Mouse (Mus musculus) midbrain, embryonic 14.5 days (tissue): ENCODE results near the gene Cxcl14. TPM values are rescaled to one million over a fixed set of nuclear protein-coding genes. Genes with fewer than 3 reads are reported as not detected.
A peak's percentile ranks its signal among the peaks of the same experiment; 100 is the strongest.

Experiments used
- ATAC-seq: fragments of 200-750 bp; cut with Nextera tagmentation; 2 replicates; pipeline ENCODE4 v1.8.0; 2017; ENCODE audit warnings: moderate number of reproducible peaks, moderate library complexity; ENCODE audit not compliant: low FRiP score, low TSS enrichment
- DNase-seq: peaks from one replicate; pipeline ENCODE4 v3.0.0-alpha.2; 2015
- H3K27ac ChIP-seq: fragments of 300-500 bp; sonication (generic); replicated peaks from 2 replicates; pipeline ENCODE4 v1.5.1; 2014; ENCODE audit warnings: mild to moderate bottlenecking, low read depth, low read length, moderate library complexity
- H3K27me3 ChIP-seq: fragments of 300-500 bp; sonication (generic); 2 replicates; pipeline ENCODE4 v1.6.1; 2014; ENCODE audit warnings: low read length, control low read depth, mixed read lengths; ENCODE audit not compliant: control insufficient read depth, insufficient read depth
- H3K36me3 ChIP-seq: fragments of 300-500 bp; sonication (generic); 2 replicates; pipeline ENCODE4 v1.6.1; 2014; ENCODE audit warnings: low read length, control low read depth; ENCODE audit not compliant: control insufficient read depth, insufficient read depth
- H3K4me1 ChIP-seq: fragments of 300-500 bp; sonication (generic); 2 replicates; pipeline ENCODE4 v1.6.1; 2014; ENCODE audit warnings: mild to moderate bottlenecking, antibody characterized with exemption, low read length, control low read depth; ENCODE audit not compliant: control insufficient read depth, insufficient read depth
- H3K4me2 ChIP-seq: fragments of 300-500 bp; sonication (generic); 2 replicates; pipeline ENCODE4 v1.6.1; 2014; ENCODE audit warnings: mild to moderate bottlenecking, low read length, moderate library complexity
- H3K4me3 ChIP-seq: fragments of 300-500 bp; sonication (generic); replicated peaks from 2 replicates; pipeline ENCODE4 v1.5.1; 2014; ENCODE audit warnings: low read depth, low read length
- H3K9ac ChIP-seq: fragments of 300-500 bp; sonication (generic); replicated peaks from 2 replicates; pipeline ENCODE4 v1.6.1; 2014; ENCODE audit warnings: mild to moderate bottlenecking, low read length, moderate library complexity
- H3K9me3 ChIP-seq: fragments of 300-500 bp; sonication (generic); 2 replicates; pipeline ENCODE4 v1.6.1; 2016; ENCODE audit warnings: low read length, control low read depth, mixed read lengths; ENCODE audit not compliant: control insufficient read depth
- WGBS: fragments of 180-500 bp; shearing (Covaris S2); extraction: QIAGEN DNeasy Blood & Tissue Kit; methylation state at CpG from one replicate; pipeline ENCODE4 v1.1.7; 2014; 5-methylcytosine and 5-hydroxymethylcytosine counted together
- polyA plus RNA-seq: library from polyadenylated mRNA; unstranded; fragments of >200 nt; fragmentation: Nextera tagmentation; extraction: Ambion mirVana; gene quantifications from 2 replicates; pipeline ENCODE4 v1.2.1, GENCODE M21; 2014

Cxcl14 gene
- polyA plus RNA-seq, 1 experiment from 2014 or later: 11.2 TPM

DNA sequence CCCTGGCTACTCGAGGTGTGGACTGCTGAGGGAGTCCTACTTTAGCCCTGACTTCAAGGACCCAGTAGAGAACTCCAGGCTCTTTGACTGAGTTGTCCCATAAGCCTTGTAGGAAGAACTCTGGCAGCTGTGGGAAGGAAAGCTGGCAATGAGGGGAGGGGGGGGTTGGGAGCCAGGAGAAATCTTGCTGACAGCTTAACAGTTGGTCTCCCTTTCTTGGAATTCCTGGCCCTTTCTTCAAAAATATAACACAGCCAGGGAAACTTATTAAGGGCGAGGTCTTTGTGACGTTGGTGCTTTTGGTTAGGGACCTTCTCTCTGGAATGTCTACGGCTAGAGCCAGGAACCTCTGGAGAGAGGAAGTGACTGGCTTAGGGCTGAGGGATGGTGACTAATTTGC is 8.1 kb upstream of the Cxcl14 start:
- H3K9me3 ChIP-seq: no peaks in the 10 kb centered on the region
- no peak overlapping the region for H3K9ac ChIP-seq
- DNase-seq (no peak), ATAC-seq (no peak)
- H3K4me3 ChIP-seq: no peak overlapping the region
- no peaks in the 10 kb centered on the region for H3K27me3 ChIP-seq
- H3K36me3 ChIP-seq: no peaks in the 10 kb centered on the region
- H3K27ac ChIP-seq: no peak overlapping the region
- H3K4me1 ChIP-seq: no peaks in the 10 kb centered on the region
- no peak overlapping the region for H3K4me2 ChIP-seq
- 64% methylated on average over 4 of the region's 4 CpGs for WGBS

- Histone ChIP-seq H3K36me3 (no peaks in the 10 kb centered on the region), H3K9me3 (no peaks in the 10 kb centered on the region), H3K4me3 (no peak overlapping the region), H3K4me2 (no peak overlapping the region), H3K9ac (no peak overlapping the region), H3K27me3 (peaks cover 36% of the 10 kb centered on the region), H3K27ac (no peak overlapping the region), H3K4me1 (peaks cover 16% of the 10 kb centered on the region)
- DNase-seq (no peak), ATAC-seq (no peak)
- WGBS: 95% methylated on average over 11 of the region's 11 CpGs
These were observed 3.0 kb upstream of the Cxcl14 start for GRCm38 (mm10) chr13:56299336-56299735.

GRCm38 (mm10) chr13:56296659-56297020 is 289 bp upstream of the Cxcl14 start:
- Histone ChIP-seq H3K4me2 (peak overlapping the region; percentile 72), H3K9me3 (no peaks in the 10 kb centered on the region), H3K27me3 (peaks cover 60% of the 10 kb centered on the region), H3K9ac (peak overlapping the region; percentile 51; the same call in 1 of the 2 replicates), H3K4me3 (peak overlapping the region; percentile 44), H3K36me3 (no peaks in the 10 kb centered on the region), H3K4me1 (peaks cover 16% of the 10 kb centered on the region), H3K27ac (no peak overlapping the region)
- WGBS: 8% methylated on average over 8 of the region's 8 CpGs
- ATAC-seq: 0 out of 2 replicates have a peak, but pooled peaks have one; percentile 17
- peak; percentile 41 for DNase-seq

DNA sequence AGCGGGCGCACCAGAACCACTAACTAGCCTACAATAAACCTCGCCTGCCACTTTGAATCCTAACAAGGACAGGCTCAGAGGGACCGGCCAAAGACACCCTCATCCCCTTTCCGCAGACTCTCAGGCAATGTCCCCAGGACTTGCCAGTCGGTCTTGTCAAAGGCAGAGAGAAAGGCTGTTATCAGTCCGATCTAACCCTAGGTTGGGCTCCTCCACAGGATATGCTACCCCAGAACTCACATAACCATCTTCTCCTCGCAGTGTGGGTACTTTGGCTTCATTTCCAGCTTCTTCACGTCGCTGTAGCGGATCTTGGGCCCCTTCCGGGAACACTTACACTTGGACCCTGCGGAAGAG is 787 bp downstream of the Cxcl14 start:
- no peak for ATAC-seq
- Histone ChIP-seq H3K36me3 (no peaks in the 10 kb centered on the region), H3K4me3 (peak overlapping the region; percentile 44), H3K9me3 (no peaks in the 10 kb centered on the region), H3K9ac (peak overlapping the region; percentile 51; the same call in 1 of the 2 replicates), H3K27ac (no peak overlapping the region), H3K27me3 (peaks cover 60% of the 10 kb centered on the region), H3K4me2 (peak overlapping the region; percentile 72), H3K4me1 (peaks cover 16% of the 10 kb centered on the region)
- DNase-seq: peak; percentile 40
- WGBS: 4% methylated on average over 13 of the region's 13 CpGs

DNA sequence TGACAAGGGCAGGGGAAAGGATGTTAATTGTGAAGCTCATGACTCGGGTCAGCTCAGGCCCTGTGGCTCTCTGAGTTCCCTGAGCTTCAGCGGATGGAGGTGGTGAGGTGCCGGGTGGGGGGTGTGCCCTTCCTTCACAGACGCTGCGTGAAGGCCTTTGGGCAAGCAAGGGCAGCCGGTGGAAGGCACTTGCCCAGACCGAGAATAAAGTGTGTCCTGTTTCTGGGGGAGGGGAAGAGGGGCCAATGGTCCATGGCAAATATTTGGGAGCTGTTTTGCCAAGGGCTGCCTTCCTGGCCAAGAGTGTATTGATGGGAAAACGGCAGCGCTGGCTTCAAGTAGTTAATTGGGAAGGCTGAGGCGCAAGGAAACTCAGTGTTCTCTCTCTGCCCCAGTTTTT is 1.4 kb downstream of the Cxcl14 start:
- H3K27ac ChIP-seq: no peak overlapping the region
- DNase-seq: peak; percentile 31
- ATAC-seq: no peak
- WGBS: 4% methylated on average over 10 of the region's 10 CpGs
- peaks cover 60% of the 10 kb centered on the region for H3K27me3 ChIP-seq
- no peaks in the 10 kb centered on the region for H3K9me3 ChIP-seq
- H3K4me3 ChIP-seq: peak overlapping the region; percentile 44
- peaks cover 16% of the 10 kb centered on the region for H3K4me1 ChIP-seq
- H3K9ac ChIP-seq: no peak overlapping the region
- H3K4me2 ChIP-seq: peak overlapping the region; percentile 72
- H3K36me3 ChIP-seq: no peaks in the 10 kb centered on the region

DNA sequence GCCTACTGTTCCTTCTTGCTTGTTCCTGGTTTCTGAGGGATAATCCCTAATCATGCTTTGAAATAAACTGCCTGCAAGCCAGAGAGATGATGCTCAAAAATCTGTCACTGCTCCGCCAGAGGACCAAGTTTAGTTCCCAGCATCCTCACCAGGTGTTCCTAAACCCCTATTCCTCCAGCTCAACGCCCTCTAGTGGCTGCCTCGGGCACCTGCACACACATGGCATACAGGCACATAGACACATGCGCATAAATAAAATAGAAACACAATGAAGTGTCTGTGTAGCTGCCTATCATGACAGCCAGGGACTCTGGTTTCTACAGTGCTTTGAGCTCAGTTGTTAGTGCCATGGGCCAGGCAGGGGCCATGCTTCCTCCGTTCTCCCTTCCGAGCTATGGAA is 6.4 kb downstream of the Cxcl14 start:
- peaks cover 31% of the 10 kb centered on the region for H3K27me3 ChIP-seq
- no peak overlapping the region for H3K9ac ChIP-seq
- H3K4me1 ChIP-seq: peaks cover 7% of the 10 kb centered on the region; the same call in 1 of the 2 replicates
- H3K4me3 ChIP-seq: no peak overlapping the region
- no peak overlapping the region for H3K27ac ChIP-seq
- no peaks in the 10 kb centered on the region for H3K36me3 ChIP-seq
- H3K4me2 ChIP-seq: no peak overlapping the region
- DNase-seq: no peak
- H3K9me3 ChIP-seq: no peaks in the 10 kb centered on the region
- 81% methylated on average over 6 of the region's 6 CpGs for WGBS
- no peak for ATAC-seq

DNA sequence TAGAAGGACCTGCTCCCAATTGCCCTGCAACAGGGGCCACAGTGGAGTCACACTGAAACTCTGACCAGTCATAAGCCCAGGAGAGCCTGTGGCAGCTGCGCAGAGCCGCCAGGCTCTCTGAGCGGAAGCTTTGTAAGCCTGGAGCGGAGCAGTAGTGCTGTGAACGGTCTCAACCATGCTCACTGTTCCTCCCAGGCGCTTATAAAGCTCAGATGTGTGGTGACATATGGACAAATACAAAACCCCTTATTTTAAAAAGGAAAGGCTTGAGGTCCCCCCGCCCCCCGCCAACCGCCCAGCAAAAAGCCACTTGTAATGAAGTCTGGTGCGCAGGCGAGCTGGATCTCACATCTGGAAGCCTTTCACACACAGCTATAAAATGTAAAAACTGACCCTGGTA is 7.1 kb downstream of the Cxcl14 start:
- Histone ChIP-seq H3K4me3 (no peak overlapping the region), H3K4me2 (no peak overlapping the region; the same call in 1 of the 2 replicates), H3K27me3 (peaks cover 24% of the 10 kb centered on the region), H3K9ac (no peak overlapping the region), H3K36me3 (no peaks in the 10 kb centered on the region), H3K9me3 (no peaks in the 10 kb centered on the region), H3K4me1 (peaks cover 7% of the 10 kb centered on the region; the same call in 1 of the 2 replicates), H3K27ac (0 out of 2 replicates have a peak overlapping the region, but pooled peaks have one; percentile 32)
- 55% methylated on average over 11 of the region's 11 CpGs for WGBS
- DNase-seq (peak; percentile 47), ATAC-seq (no peak)

DNA sequence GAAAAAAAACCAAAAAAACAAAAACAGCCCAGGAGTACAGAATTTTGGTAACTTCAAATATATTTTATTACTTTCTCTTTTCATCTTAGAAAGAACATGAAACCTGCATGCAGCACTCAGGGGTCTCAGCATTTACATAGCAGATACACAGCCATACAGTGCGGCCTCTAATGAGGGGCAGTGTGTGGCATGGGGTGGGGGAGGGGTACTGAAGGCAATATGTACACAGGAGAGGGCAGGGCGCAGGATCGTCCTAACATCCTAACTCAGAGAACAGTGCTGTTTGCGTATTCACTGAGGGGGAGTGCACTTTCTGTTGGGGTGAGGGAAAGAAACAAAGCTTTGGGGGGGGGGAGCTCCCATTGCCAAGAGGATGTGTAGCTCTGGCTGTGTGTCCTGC is 7.8 kb downstream of the Cxcl14 start:
- H3K4me3 ChIP-seq: no peak overlapping the region
- H3K4me2 ChIP-seq: no peak overlapping the region
- peaks cover 18% of the 10 kb centered on the region for H3K27me3 ChIP-seq
- no peak for DNase-seq
- no peak overlapping the region for H3K9ac ChIP-seq
- peaks cover 7% of the 10 kb centered on the region; the same call in 1 of the 2 replicates for H3K4me1 ChIP-seq
- H3K27ac ChIP-seq: no peak overlapping the region
- H3K36me3 ChIP-seq: no peaks in the 10 kb centered on the region
- 32% methylated on average over 4 of the region's 4 CpGs for WGBS
- no peaks in the 10 kb centered on the region for H3K9me3 ChIP-seq
- no peak for ATAC-seq

DNA sequence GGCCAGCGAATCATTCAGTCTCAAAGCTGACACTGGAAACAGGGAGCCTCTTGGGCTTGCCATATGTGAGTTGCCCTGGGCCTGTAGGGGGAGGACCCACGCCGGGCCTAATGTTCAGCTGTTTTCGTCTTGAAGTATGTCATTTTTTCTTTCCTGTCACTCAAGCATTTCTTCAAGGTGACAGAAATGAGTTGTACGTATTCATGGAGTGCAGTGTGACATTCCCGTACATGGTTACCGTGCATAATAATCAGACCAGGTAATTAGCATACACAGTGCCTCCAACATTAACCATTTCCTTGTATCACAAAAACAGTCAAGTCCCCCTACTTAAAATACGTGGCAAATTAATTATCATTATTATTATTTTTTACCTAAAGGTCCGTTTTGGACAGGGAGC is 9.3 kb downstream of the Cxcl14 start:
- H3K27ac ChIP-seq: no peak overlapping the region
- no peak for DNase-seq

More for the DNA sequence above, 9.3 kb downstream of the Cxcl14 start:
- H3K4me2 ChIP-seq: no peak overlapping the region
- 48% methylated on average over 9 of the region's 9 CpGs for WGBS
- no peaks in the 10 kb centered on the region for H3K36me3 ChIP-seq
- H3K27me3 ChIP-seq: peaks cover 3% of the 10 kb centered on the region; the same call in 1 of the 2 replicates
- H3K4me3 ChIP-seq: no peak overlapping the region
- H3K4me1 ChIP-seq: peaks cover 7% of the 10 kb centered on the region; the same call in 1 of the 2 replicates
- H3K9me3 ChIP-seq: no peaks in the 10 kb centered on the region
- no peak for ATAC-seq
- H3K9ac ChIP-seq: no peak overlapping the region
